Mouse (Mus musculus) liver, postnatal 0 days (tissue): ENCODE data around the gene Ufm1. TPM values are rescaled to one million over a fixed set of nuclear protein-coding genes. Genes with fewer than 3 reads are reported as not detected.

Experiments
- ATAC-seq: fragments of 200-750 bp; cut with Nextera tagmentation; 2 replicates; pipeline ENCODE4 v1.8.0; 2017; ENCODE audit warnings: mild to moderate bottlenecking, moderate library complexity
- DNase-seq: peaks from one replicate; pipeline ENCODE4 v3.0.0-alpha.2; 2016
- H3K27ac ChIP-seq: fragments of 300-500 bp; sonication (generic); 2 replicates; pipeline ENCODE4 v1.5.1; 2014; ENCODE audit warnings: antibody characterized with exemption, moderate library complexity, mild to moderate bottlenecking, low read depth
- H3K27me3 ChIP-seq: fragments of 300-500 bp; sonication (generic); 2 replicates; pipeline ENCODE4 v1.6.1; 2014; ENCODE audit warnings: low read length, control low read depth, mixed read lengths; ENCODE audit not compliant: insufficient read depth
- H3K36me3 ChIP-seq: fragments of 300-500 bp; sonication (generic); replicated peaks from 2 replicates; pipeline ENCODE4 v1.6.1; 2014; ENCODE audit warnings: mild to moderate bottlenecking, control low read depth, low read length, moderate library complexity, mixed read lengths; ENCODE audit not compliant: insufficient read depth
- H3K4me1 ChIP-seq: fragments of 300-500 bp; sonication (generic); 2 replicates; pipeline ENCODE4 v1.6.1; 2014; ENCODE audit warnings: antibody characterized with exemption, mild to moderate bottlenecking, control low read depth; ENCODE audit not compliant: insufficient read depth
- H3K4me2 ChIP-seq: fragments of 300-500 bp; sonication (generic); 2 replicates; pipeline ENCODE4 v1.6.1; 2014; ENCODE audit warnings: low read depth, mild to moderate bottlenecking, low read length, moderate library complexity, mixed read lengths
- H3K4me3 ChIP-seq: fragments of 300-500 bp; sonication (generic); 2 replicates; pipeline ENCODE4 v1.5.1; 2014; ENCODE audit warnings: low read depth, low read length
- H3K9ac ChIP-seq: fragments of 300-500 bp; sonication (generic); replicated peaks from 2 replicates; pipeline ENCODE4 v1.6.1; 2014; ENCODE audit warnings: mild to moderate bottlenecking, moderate library complexity
- H3K9me3 ChIP-seq: fragments of 300-500 bp; sonication (generic); 2 replicates; pipeline ENCODE4 v1.6.1; 2016; ENCODE audit warnings: mild to moderate bottlenecking, control low read depth, low read length, mixed read lengths
- CTCF ChIP-seq: sonication (generic); IDR thresholded peaks from 2 replicates; pipeline ENCODE4 v1.5.1; 2016; ENCODE audit warnings: antibody characterized with exemption, low read depth
- EP300 ChIP-seq: IDR thresholded peaks from 2 replicates; pipeline ENCODE4 v1.6.1; 2016; ENCODE audit warnings: antibody characterized with exemption, low read depth, mild to moderate bottlenecking
- WGBS: fragments of 180-500 bp; shearing (Covaris S2); extraction: QIAGEN DNeasy Blood & Tissue Kit; methylation state at CpG from one replicate; pipeline ENCODE4 v1.1.7; 2014; ENCODE audit not compliant: insufficient replicate concordance; 5-methylcytosine and 5-hydroxymethylcytosine counted together
- polyA plus RNA-seq: library from polyadenylated mRNA; unstranded; fragments of >200 nt; fragmentation: Nextera tagmentation; extraction: Ambion mirVana; gene quantifications from 2 replicates; pipeline ENCODE4 v1.2.1, GENCODE M21; 2015

Ufm1 gene
- polyA plus RNA-seq, 1 experiment from 2014 or later, result 59.6 TPM

- no peak for TF ChIP-seq EP300
- TF ChIP-seq CTCF, result no peak
- H3K4me1 ChIP-seq, result no peaks in the 10 kb centered on the region
- 77% methylated on average over 2 of the region's 2 CpGs for WGBS
Observed at GRCm38 (mm10) chr3:53834238-53834637, 29.4 kb downstream of the Ufm1 start.

GRCm38 (mm10) chr3:53813421-53813977, 50.1 kb downstream of the Ufm1 start:
- WGBS, result 75% methylated on average over 7 of the region's 7 CpGs
- no peak for TF ChIP-seq CTCF
- no peak for TF ChIP-seq EP300
- Histone ChIP-seq H3K4me1 (no peaks in the 10 kb centered on the region), H3K9ac (no peak overlapping the region), H3K9me3 (no peaks in the 10 kb centered on the region), H3K4me3 (no peak overlapping the region), H3K27ac (no peak overlapping the region), H3K36me3 (no peaks in the 10 kb centered on the region), H3K27me3 (no peaks in the 10 kb centered on the region), H3K4me2 (no peak overlapping the region)
- no peak for DNase-seq
- no peak for ATAC-seq

More at GRCm38 (mm10) chr3:53834238-53834637, 29.4 kb downstream of the Ufm1 start:
- no peak overlapping the region for H3K4me2 ChIP-seq
- no peaks in the 10 kb centered on the region for H3K36me3 ChIP-seq
- H3K9me3 ChIP-seq, result no peaks in the 10 kb centered on the region
- DNase-seq (no peak), ATAC-seq (no peak)
- H3K27ac ChIP-seq, result no peak overlapping the region
- H3K27me3 ChIP-seq, result no peaks in the 10 kb centered on the region
- no peak overlapping the region for H3K9ac ChIP-seq
- H3K4me3 ChIP-seq, result no peak overlapping the region

Other genes with a start within 250 kb of the Ufm1 start
- gene Frem2, start 206.5 kb downstream of the Ufm1 start, polyA plus RNA-seq, result 0.05 and 0.06 TPM in 2 replicates
- gene Gm10985, start 18.7 kb downstream of the Ufm1 start, polyA plus RNA-seq, result not detected in 2 replicates